Mouse (Mus musculus) CH12.LX (cell line): ENCODE measurements around the gene Ofcc1. TPM values are rescaled to one million over a fixed set of nuclear protein-coding genes. Genes with fewer than 3 reads are reported as not detected.

Experiments
- DNase-seq: peaks from one replicate; pipeline ENCODE4 v3.0.0-alpha.2; 2013; ENCODE audit errors: extremely low read depth
- H3K27ac ChIP-seq: 2 replicates; pipeline ENCODE4 v1.5.1; 2012; ENCODE audit warnings: low read depth, mild to moderate bottlenecking, control low read depth, moderate library complexity; ENCODE audit not compliant: insufficient read depth
- H3K27me3 ChIP-seq: replicated peaks from 2 replicates; pipeline ENCODE3; 2012; ENCODE audit warnings: inconsistent platforms
- H3K36me3 ChIP-seq, 2 experiments: replicated peaks in 1 of 2; 2 replicates each; pipeline versions ENCODE3 to v1.6.1; 2012; ENCODE audit warnings: inconsistent platforms in 1 of 2, low read length in 1 of 2, mild to moderate bottlenecking in 1 of 2, mixed read lengths in 1 of 2, moderate library complexity in 1 of 2; ENCODE audit not compliant: control insufficient read depth in 1 of 2, insufficient read depth in 1 of 2
- H3K4me1 ChIP-seq, 2 experiments: 2 replicates each; pipeline ENCODE4 v1.6.1; 2012; ENCODE audit warnings: inconsistent platforms in 1 of 2, moderate library complexity in 1 of 2; ENCODE audit not compliant: insufficient read depth in 2 of 2, control insufficient read depth in 1 of 2
- H3K4me2 ChIP-seq: 2 replicates; pipeline ENCODE4 v1.6.1; 2012; ENCODE audit warnings: low read depth, mild to moderate bottlenecking, control low read depth; ENCODE audit not compliant: poor library complexity, insufficient read depth, severe bottlenecking
- H3K4me3 ChIP-seq, 3 experiments: fragments of 150-350 bp in 1 of 3; sonication (generic) in 1 of 3; replicated peaks in 1 of 3; 2 replicates each; pipeline versions ENCODE3 to v1.5.1; 2011 to 2012; ENCODE audit warnings: low read depth in 2 of 3, low read length in 2 of 3, mild to moderate bottlenecking in 2 of 3, moderate library complexity in 2 of 3, control low read depth in 1 of 3, improper control_type of control experiment in 1 of 3, inconsistent platforms in 1 of 3, mixed read lengths in 1 of 3; ENCODE audit not compliant: poor library complexity in 1 of 3
- H3K79me2 ChIP-seq: replicated peaks from 2 replicates; pipeline ENCODE4 v1.6.1; 2012; ENCODE audit warnings: mild to moderate bottlenecking, moderate library complexity; ENCODE audit not compliant: control insufficient read depth, poor library complexity, insufficient read depth, severe bottlenecking; ENCODE audit errors: extremely low read depth
- H3K9ac ChIP-seq: 2 replicates; pipeline ENCODE4 v1.6.1; 2012; ENCODE audit warnings: low read depth, mild to moderate bottlenecking, control low read depth, moderate library complexity; ENCODE audit not compliant: insufficient read depth
- H3K9me3 ChIP-seq: replicated peaks from 2 replicates; pipeline ENCODE3; 2012; ENCODE audit warnings: low read length, inconsistent platforms, mixed read lengths
- CHD2 ChIP-seq: IDR thresholded peaks from 2 replicates; pipeline ENCODE4 v1.6.1; 2011; ENCODE audit warnings: low read length, improper control_type of control experiment
- CTCF ChIP-seq, 2 experiments: IDR thresholded peaks in 1 of 2; conservative IDR thresholded peaks in 1 of 2; 2 replicates each; pipeline ENCODE4 v1.5.1; 2011 to 2012; ENCODE audit warnings: low read depth in 2 of 2, low read length in 2 of 2, improper control_type of control experiment in 1 of 2, inconsistent platforms in 1 of 2, mild to moderate bottlenecking in 1 of 2, moderate library complexity in 1 of 2
- ELF1 ChIP-seq: IDR thresholded peaks from 2 replicates; pipeline ENCODE4 v1.6.1; 2014; ENCODE audit warnings: low read depth, mild to moderate bottlenecking, inconsistent platforms, low read length, improper control_type of control experiment
- ETS1 ChIP-seq: conservative IDR thresholded peaks from 2 replicates; pipeline ENCODE4 v1.6.1; 2012; ENCODE audit warnings: low read depth, mild to moderate bottlenecking, inconsistent platforms, low read length, improper control_type of control experiment, moderate library complexity
- GABPA ChIP-seq: IDR thresholded peaks from 2 replicates; pipeline ENCODE4 v1.6.1; 2012; ENCODE audit warnings: low read depth, low read length, improper control_type of control experiment, inconsistent platforms; ENCODE audit not compliant: insufficient replicate concordance
- JUND ChIP-seq: conservative IDR thresholded peaks from 2 replicates; pipeline ENCODE4 v1.6.1; 2011; ENCODE audit warnings: low read depth, low read length, improper control_type of control experiment
- MAFK ChIP-seq: IDR thresholded peaks from 2 replicates; pipeline ENCODE4 v1.6.1; 2011; ENCODE audit warnings: low read length, improper control_type of control experiment; ENCODE audit not compliant: insufficient replicate concordance
- MAX ChIP-seq: IDR thresholded peaks from 2 replicates; pipeline ENCODE4 v1.6.1; 2011; ENCODE audit warnings: low read length, improper control_type of control experiment
- MAZ ChIP-seq: IDR thresholded peaks from 2 replicates; pipeline ENCODE4 v1.6.1; 2012; ENCODE audit warnings: low read depth, mild to moderate bottlenecking, inconsistent platforms, low read length, improper control_type of control experiment, moderate library complexity
- MXI1 ChIP-seq: IDR thresholded peaks from 2 replicates; pipeline ENCODE4 v1.6.1; 2011; ENCODE audit warnings: mild to moderate bottlenecking, low read depth, low read length, improper control_type of control experiment
- MYC ChIP-seq: IDR thresholded peaks from 2 replicates; pipeline ENCODE4 v1.6.1; 2011; ENCODE audit warnings: low read depth, mild to moderate bottlenecking, improper control_type of control experiment, low read length
- NRF1 ChIP-seq: IDR thresholded peaks from 2 replicates; pipeline ENCODE4 v1.6.1; 2014; ENCODE audit warnings: low read depth, mild to moderate bottlenecking, inconsistent platforms, low read length, improper control_type of control experiment, moderate library complexity
- PAX5 ChIP-seq: IDR thresholded peaks from 2 replicates; pipeline ENCODE4 v1.6.1; 2012; ENCODE audit warnings: low read length, inconsistent platforms, mixed read lengths
- POLR2A ChIP-seq: IDR thresholded peaks from 2 replicates; pipeline ENCODE4 v1.6.1; 2011; ENCODE audit warnings: low read depth, mild to moderate bottlenecking, improper control_type of control experiment, low read length
- SMC3 ChIP-seq: IDR thresholded peaks from 2 replicates; pipeline ENCODE4 v1.6.1; 2011; ENCODE audit warnings: low read depth, low read length, improper control_type of control experiment
- TBP ChIP-seq: conservative IDR thresholded peaks from 2 replicates; pipeline ENCODE4 v1.6.1; 2011; ENCODE audit warnings: low read depth, low read length, improper control_type of control experiment
- TCF12 ChIP-seq: IDR thresholded peaks from 2 replicates; pipeline ENCODE4 v1.6.1; 2014; ENCODE audit warnings: low read depth, mild to moderate bottlenecking, inconsistent platforms, low read length, improper control_type of control experiment
- UBTF ChIP-seq: IDR thresholded peaks from 2 replicates; pipeline ENCODE4 v1.6.1; 2012; ENCODE audit warnings: low read depth, mild to moderate bottlenecking, inconsistent platforms, low read length, improper control_type of control experiment, moderate library complexity
- USF2 ChIP-seq: conservative IDR thresholded peaks from 2 replicates; pipeline ENCODE4 v1.6.1; 2011; ENCODE audit warnings: low read depth, low read length, improper control_type of control experiment
- ZKSCAN1 ChIP-seq: IDR thresholded peaks from 2 replicates; pipeline ENCODE4 v1.6.1; 2012; ENCODE audit warnings: low read depth, inconsistent platforms, low read length, improper control_type of control experiment, borderline replicate concordance
- ZMIZ1 ChIP-seq: IDR thresholded peaks from 2 replicates; pipeline ENCODE4 v1.6.1; 2012; ENCODE audit warnings: low read depth, mild to moderate bottlenecking, inconsistent platforms, low read length, improper control_type of control experiment
- ZNF384 ChIP-seq: IDR thresholded peaks from 2 replicates; pipeline ENCODE4 v1.6.1; 2012; ENCODE audit warnings: low read depth, low read length, improper control_type of control experiment, inconsistent platforms
- dilution Hi-C: fragments of 300-500 bp; cut with MboI; formaldehyde crosslinking; loops from 2 replicates; pipeline ENCODE4 v1.14.3; 2020; ENCODE audit warnings: low sequenced_read_pairs; ENCODE audit not compliant: extremely low pct_unique_long_range_greater_than_20kb, extremely low pct_ligation_motif_present
- in situ Hi-C: fragments of 300-500 bp; cut with MboI; formaldehyde crosslinking; loops from 3 replicates; pipeline ENCODE4 v1.14.3; 2019; ENCODE audit warnings: low sequenced_read_pairs, low pct_ligation_motif_present, low pct_unique_long_range_greater_than_20kb, mixed read lengths
- polyA plus RNA-seq: library from polyadenylated mRNA; unstranded; fragments of >175 nt; gene quantifications from 2 replicates; pipeline ENCODE4 v1.2.1, GENCODE M21; 2012; ENCODE audit warnings: low read depth; ENCODE audit not compliant: insufficient read length
- total RNA-seq, 2 experiments: library from RNA; depleted of rRNA; stranded (reverse); fragments of 300-350 nt in 1 of 2; fragments of >200 nt in 1 of 2; gene quantifications; 2 replicates each; pipeline ENCODE4 v1.2.3; 2012 to 2014

Gene Ofcc1
- total and polyA plus RNA-seq, 3 experiments: not detected

DNA sequence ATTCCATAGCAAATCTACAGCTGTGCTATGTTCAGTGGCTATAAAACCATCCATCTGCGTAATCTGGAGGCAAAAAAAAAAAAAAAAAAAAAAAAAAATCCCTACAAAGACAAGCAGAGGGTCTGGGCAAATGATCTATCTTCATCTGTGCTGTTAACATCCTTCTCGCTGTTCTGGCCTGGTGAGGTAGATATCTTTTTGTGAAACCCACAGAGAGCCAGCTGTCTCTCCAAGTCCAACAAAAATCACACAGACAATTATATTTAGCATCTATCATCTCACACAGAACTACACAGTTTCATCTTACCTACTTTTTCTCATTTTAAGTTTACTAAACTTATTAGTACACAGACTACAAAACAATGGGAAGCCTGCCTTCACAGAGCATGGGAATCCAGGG, 323.4 kb downstream of the Ofcc1 start:
- Histone ChIP-seq H3K27me3 (no peaks in the 10 kb centered on the region), H3K27ac (no peak overlapping the region), H3K4me3 (no peak overlapping the region), H3K4me1 (no peaks in the 10 kb centered on the region), H3K4me2 (no peak overlapping the region), H3K9ac (no peak overlapping the region), H3K9me3 (no peaks in the 10 kb centered on the region), H3K36me3 (no peaks in the 10 kb centered on the region)
- in situ Hi-C loops: no loop called here
- no peak for DNase-seq
- dilution Hi-C loops: no loop called here
- TF ChIP-seq PAX5 (no peak), ETS1 (no peak), TBP (no peak), CHD2 (no peak), GABPA (no peak), NRF1 (no peak), ELF1 (no peak), MXI1 (no peak), MAFK (no peak), POLR2A (no peak), ZMIZ1 (no peak), MAZ (no peak), USF2 (no peak), MYC (no peak), JUND (no peak)
- TF ChIP-seq, all 38 proteins: peak for 0
- H3K79me2 ChIP-seq: no peaks in the 10 kb centered on the region

DNA sequence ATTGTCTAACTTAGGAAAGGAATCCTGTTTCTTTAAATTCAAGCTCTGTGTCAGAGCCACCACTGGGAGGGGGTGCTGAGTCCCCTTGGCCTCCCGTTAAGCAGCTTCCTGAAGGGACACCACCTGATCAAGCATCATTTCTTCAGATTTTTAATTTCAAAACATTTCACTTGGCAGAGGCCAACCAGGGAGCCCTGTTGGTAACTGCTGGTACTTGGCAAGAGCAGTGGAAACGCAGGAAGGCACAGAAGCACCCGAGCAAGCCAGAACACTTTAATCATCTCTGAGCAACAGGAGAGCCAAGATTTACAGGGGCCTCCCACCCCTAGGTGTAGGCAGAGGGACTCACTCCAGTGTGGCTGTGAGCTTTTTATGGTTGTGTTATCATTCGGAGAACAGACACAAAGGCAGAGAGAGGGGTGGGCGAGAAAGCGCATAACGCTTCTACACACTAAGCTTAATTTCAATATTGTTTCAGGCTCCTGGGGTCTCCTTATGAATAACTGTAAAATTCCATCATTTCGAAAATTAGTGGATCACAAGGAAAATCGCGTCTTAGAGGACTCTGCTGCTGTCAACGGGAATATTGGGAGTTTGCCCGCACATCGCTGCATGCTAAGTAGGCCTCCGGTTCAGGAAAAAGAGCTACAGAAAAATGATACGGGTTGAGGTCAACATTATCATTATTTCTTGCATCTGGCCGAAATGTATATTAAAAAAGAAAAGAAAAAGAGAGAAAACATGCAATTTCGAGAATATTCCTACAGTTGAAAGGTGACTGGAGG, 324.1 kb downstream of the Ofcc1 start:
- H3K4me3 ChIP-seq: no peak overlapping the region
- no peaks in the 10 kb centered on the region for H3K9me3 ChIP-seq
- no peaks in the 10 kb centered on the region for H3K79me2 ChIP-seq
- no peak overlapping the region for H3K27ac ChIP-seq
- no peaks in the 10 kb centered on the region for H3K4me1 ChIP-seq
- dilution Hi-C loops (no loop called here), in situ Hi-C loops (no loop called here)
- DNase-seq: no peak
- no peak overlapping the region for H3K9ac ChIP-seq
- no peaks in the 10 kb centered on the region for H3K27me3 ChIP-seq
- no peak for TF ChIP-seq UBTF
- no peak for TF ChIP-seq CTCF (conservative IDR thresholded peaks at IDR 0.05 in 1 of 2, IDR thresholded peaks at IDR 0.05 in 1 of 2; ENCODE audit: low read depth in 2 of 2, low read length in 2 of 2)
- TF ChIP-seq ZKSCAN1: no peak
- no peak for TF ChIP-seq MAX
- no peak for TF ChIP-seq ZNF384
- TF ChIP-seq TCF12: no peak
- TF ChIP-seq SMC3: no peak
- no peaks in the 10 kb centered on the region for H3K36me3 ChIP-seq
- no peak overlapping the region for H3K4me2 ChIP-seq
